Mouse (Mus musculus) left cerebral cortex, adult 2 months (tissue): ENCODE results near the gene Sox5. TPM values are rescaled to one million over a fixed set of nuclear protein-coding genes. Genes with fewer than 3 reads are reported as not detected.

Experiments used
- DNase-seq, 2 experiments: peaks; one replicate each; pipeline ENCODE4 v3.0.0; 2021 to 2022; ENCODE audit warnings: low spot score in 2 of 2, mixed read lengths in 1 of 2; ENCODE audit errors: extremely low spot score in 1 of 2
- H3K27ac ChIP-seq: fragments of 200-600 bp; 2 replicates; pipeline ENCODE4 v1.8.1; 2022
- H3K4me3 ChIP-seq: fragments of 200-600 bp; 2 replicates; pipeline ENCODE4 v1.8.1; 2022
- CTCF ChIP-seq: fragments of 200-600 bp; IDR thresholded peaks from 2 replicates; pipeline ENCODE4 v1.8.1; 2022; ENCODE audit warnings: antibody characterized with exemption, mild to moderate bottlenecking, moderate library complexity
- intact Hi-C: fragments of 180-260 bp; cut with DNase I; formaldehyde crosslinking; loops from one replicate; pipeline ENCODE4 v1.15.1; 2025
- total RNA-seq, 2 experiments: library from RNA; stranded (reverse); gene quantifications; 2 replicates each; pipeline ENCODE4 v1.2.3; 2021

Gene Sox5
- total RNA-seq, 2 experiments from 2014 or later: 61.5 to 63.3 TPM

DNA sequence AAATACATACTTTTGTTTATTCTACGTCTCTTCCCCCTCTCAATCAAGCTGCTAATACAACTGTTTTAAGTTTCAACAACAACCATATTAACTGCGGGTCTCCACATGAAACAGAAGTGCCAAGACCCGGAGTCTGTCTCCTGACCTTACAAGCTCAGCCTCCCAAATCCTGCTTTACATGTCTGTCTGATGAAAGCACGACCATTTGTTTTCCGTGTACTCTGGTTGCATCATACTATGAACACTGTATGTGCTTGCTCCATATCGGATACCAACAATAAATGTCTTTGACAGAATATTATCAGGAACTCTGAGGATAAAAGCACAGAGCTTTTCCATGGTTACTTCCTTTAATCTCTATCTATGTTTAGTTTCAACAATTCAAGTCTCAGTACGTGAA is 516.8 kb downstream of the Sox5 start:
- Histone ChIP-seq H3K27ac (no peak overlapping the region), H3K4me3 (no peak overlapping the region)
- no peak for DNase-seq
- intact Hi-C loops: no loop called here
- no peak for TF ChIP-seq CTCF

DNA sequence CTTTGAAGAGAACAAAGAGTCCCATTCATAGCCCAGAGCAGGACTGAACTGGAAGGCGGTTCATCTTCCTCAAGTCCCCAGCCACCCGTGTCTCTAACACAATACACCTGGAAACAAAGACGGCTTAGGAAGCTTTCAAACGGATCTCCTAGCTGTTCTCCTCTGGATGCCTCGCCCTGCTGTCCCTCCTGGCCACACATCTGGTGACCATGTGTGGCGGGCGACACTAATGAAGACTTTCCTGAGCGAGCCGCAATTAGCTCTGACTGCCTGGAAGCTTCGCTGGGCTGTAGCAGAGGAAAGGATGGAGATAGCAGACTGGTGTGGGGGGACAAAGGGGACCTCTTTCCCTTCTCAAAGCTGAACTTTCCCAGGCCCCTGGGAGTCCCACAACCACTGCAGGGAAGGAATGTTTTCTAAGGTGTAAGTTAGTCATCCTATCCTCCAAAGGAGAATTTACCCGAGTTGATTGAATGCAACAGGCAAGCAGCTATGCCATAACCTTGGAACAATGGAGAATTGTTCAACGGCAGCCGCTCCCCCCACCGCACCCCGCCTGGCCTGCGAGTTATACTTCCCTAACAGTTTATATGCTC is 517.4 kb downstream of the Sox5 start:
- Histone ChIP-seq H3K27ac (no peak overlapping the region), H3K4me3 (no peak overlapping the region)
- no peak for DNase-seq
- intact Hi-C loops: no loop called here
- no peak for TF ChIP-seq CTCF

DNA sequence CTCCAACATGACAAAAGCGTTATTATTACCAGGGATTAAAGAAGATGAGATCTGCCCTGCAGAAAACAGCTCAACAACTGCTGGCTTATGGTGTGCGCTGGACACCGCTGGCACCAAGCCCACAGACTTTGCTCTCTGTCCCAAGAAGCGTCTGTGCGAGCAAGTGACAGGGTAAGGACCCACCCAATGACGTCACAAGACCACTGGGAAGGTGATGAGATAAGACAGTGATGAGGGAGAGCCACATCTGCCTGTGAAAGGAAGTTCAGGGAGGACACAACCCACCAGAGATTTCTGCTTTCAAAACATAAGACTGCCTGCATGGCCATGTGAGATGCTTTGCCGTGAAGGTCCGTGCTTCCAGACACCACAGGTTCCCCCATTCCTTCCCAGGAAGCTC is 525.3 kb downstream of the Sox5 start:
- Histone ChIP-seq H3K4me3 (no peak overlapping the region), H3K27ac (no peak overlapping the region)
- intact Hi-C loops: no loop called here
- no peak for DNase-seq
- no peak for TF ChIP-seq CTCF

GRCm38 (mm10) chr6:144252191-144252718 is 529.5 kb downstream of the Sox5 start:
- TF ChIP-seq CTCF: no peak
- no peak overlapping the region for H3K27ac ChIP-seq
- no peak for DNase-seq
- H3K4me3 ChIP-seq: no peak overlapping the region
- intact Hi-C loops: no loop called here

- intact Hi-C loops: no loop called here
- Histone ChIP-seq H3K4me3 (no peak overlapping the region), H3K27ac (no peak overlapping the region)
- TF ChIP-seq CTCF: no peak
- no peak for DNase-seq
These were observed 530.3 kb downstream of the Sox5 start for GRCm38 (mm10) chr6:144251222-144252170.

DNA sequence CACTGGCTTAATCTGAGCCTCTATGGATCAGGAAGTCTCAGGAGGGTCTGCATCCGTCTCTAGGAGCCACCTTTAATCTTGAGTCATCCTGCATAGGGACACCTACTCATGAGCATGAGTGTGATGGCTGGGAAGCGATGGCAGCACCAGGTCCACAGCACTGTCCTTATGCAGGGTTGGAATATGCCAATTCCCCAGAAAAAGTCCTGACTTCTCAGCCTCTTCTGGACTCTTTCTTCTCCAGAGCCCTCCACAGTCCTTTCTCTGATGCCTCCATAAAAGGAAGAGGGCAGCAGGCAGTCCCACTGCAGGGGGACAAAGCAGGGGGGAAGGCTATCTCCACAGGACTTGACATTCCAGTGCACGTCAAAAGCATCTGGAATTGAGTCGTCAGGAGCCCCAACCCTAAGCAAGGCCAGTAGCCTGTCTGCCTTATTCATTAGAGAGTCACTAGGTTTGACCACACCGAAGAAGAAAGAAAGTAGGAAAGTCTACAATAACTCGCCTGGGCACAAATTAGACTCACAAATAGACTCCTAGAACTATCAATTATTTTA is 531.1 kb downstream of the Sox5 start:
- intact Hi-C loops: no loop called here
- DNase-seq: no peak
- TF ChIP-seq CTCF: no peak
- no peak overlapping the region for H3K4me3 ChIP-seq
- no peak overlapping the region for H3K27ac ChIP-seq

DNA sequence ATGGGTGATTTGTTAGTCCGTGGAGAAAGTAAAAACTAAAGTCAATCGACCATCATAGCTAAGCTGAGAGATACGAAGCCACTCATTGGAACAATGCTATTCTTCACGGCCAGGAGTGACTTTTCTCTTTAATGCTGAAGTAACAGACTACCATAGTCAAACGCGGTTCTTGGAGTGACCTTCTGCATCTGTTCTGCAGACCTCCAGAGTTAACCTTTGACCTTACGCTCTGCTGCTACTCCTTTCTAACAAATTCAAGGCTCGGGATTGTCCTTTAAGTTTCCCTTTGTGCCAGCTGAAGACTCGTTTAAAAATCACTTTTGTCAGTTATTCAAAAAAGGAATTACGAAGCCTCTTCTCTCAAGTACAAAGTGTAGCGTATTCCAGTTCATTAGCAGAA is 545.2 kb downstream of the Sox5 start:
- TF ChIP-seq CTCF: no peak
- H3K27ac ChIP-seq: no peak overlapping the region
- intact Hi-C loops: no loop called here
- no peak for DNase-seq
- H3K4me3 ChIP-seq: no peak overlapping the region

DNA sequence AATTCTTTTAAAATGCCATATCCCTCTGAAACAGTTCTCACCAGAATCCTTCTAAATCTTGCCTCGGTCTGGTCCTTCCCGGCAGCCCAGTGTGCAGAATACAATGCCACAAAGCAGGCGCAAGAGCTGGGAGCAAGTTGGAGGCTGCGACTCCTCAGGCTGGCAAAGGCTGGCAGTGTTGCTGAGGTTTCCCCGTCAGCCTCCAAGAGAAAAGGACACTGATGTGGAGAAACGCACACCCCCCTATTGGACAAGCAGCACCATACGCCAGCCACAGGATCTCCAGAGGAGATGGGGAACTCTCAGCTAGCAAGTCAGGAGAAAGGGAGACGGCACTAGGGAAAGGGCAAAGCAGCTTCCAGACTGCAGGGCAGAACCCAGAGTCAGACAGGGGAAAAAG is 577.8 kb downstream of the Sox5 start:
- DNase-seq: no peak
- intact Hi-C loops: loop anchor here (2.0 to 5.0 kb wide), 2 partner anchors 49 to 882 kb away; no protein-coding TSS in a partner anchor

GRCm38 (mm10) chr6:144203013-144203412 is 578.8 kb downstream of the Sox5 start:
- intact Hi-C loops: loop anchor here (5.0 kb wide), 1 partner anchor 881 kb away; no protein-coding TSS in a partner anchor
- TF ChIP-seq CTCF: no peak
- Histone ChIP-seq H3K4me3 (peak overlapping the region; percentile 49), H3K27ac (peak overlapping the region; percentile 86)
- DNase-seq: no peak

More for the DNA sequence above, 577.8 kb downstream of the Sox5 start:
- H3K4me3 ChIP-seq: peak overlapping the region; percentile 49
- no peak; the same call in 1 of the 2 replicates for TF ChIP-seq CTCF
- peak overlapping the region; percentile 86 for H3K27ac ChIP-seq

DNA sequence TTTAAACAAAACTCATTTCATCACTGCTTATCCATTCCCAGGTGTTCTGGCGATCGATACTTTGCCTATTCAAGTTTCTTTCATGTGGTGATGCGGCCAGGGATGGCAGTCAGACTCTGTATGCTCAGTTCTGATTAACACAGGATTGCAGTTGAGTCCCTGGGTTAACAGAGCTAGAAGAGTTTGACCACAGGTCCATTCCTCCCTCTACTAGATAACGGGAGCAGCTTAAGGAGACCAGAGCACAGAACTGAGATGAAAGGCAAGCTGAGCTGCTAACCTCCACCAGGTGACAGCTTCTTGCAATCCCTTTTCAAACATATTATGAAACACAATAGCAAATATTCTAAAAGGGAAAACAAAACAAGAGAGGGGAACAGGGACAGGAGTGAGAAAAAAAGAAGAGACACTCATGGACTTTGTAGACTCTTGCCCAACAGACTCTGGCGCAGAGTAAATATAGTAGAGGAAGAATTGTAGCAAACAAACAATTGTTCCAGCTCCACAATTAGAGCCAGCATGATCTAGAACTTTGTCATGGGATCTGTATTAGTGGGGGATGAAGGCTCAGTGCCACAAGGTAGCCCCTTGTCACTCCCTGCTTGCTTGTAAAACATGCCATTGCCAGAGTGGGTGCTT is 580.3 kb downstream of the Sox5 start:
- no peak for TF ChIP-seq CTCF
- intact Hi-C loops: loop anchor here (5.0 kb wide), 1 partner anchor 879 kb away; no protein-coding TSS in a partner anchor
- no peak for DNase-seq
- Histone ChIP-seq H3K4me3 (no peak overlapping the region; the same call in 1 of the 2 replicates), H3K27ac (peak overlapping the region; percentile 61)
